Mouse (Mus musculus) olfactory bulb, adult 2 months (tissue): Measurements from ENCODE around the gene Ywhae.

ENCODE experiments used
- CTCF ChIP-seq: fragments of 200-500 bp; IDR thresholded peaks from 2 replicates; pipeline ENCODE4 v1.5.1; 2012; ENCODE audit warnings: low read depth, mild to moderate bottlenecking, low read length, moderate library complexity; ENCODE audit not compliant: insufficient read depth
- POLR2A ChIP-seq: fragments of 200-500 bp; IDR thresholded peaks from 2 replicates; pipeline ENCODE4 v1.6.1; 2012; ENCODE audit warnings: mild to moderate bottlenecking, low read depth, low read length, moderate library complexity; ENCODE audit not compliant: insufficient read depth

DNA sequence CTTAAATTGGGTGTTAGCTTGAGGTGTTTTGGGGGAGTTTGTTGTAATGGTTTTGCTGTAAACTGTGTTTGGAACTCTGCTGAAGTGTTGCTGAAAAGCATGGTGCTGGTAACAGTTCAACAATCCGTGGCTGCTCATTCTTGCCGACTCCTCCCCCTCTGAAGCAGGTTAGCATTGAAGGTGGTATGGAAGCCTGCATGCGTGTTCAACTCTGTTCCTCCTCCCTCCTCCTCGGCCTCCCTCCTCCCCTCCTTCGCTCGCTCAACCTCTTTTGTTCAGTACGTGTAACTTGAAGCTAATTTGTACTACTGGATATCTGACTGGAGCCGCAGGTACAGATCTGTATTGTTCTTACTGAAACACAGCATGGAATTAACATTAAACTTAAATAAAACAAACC is 32.5 kb downstream of the Ywhae start:
- no peak for TF ChIP-seq CTCF
- no peak for TF ChIP-seq POLR2A
